Mouse (Mus musculus): ENCODE data around the gene Isyna1.

- TF ChIP-seq CTCF (IDR thresholded peaks at IDR 0.05; ENCODE audit: borderline replicate concordance, insufficient read depth, low read length), result no peak
- TF ChIP-seq POLR2A (IDR thresholded peaks at IDR 0.05; ENCODE audit: low read depth, low read length), result peak; percentile 90
These were observed at the start of gene Isyna1 for GRCm38 (mm10) chr8:70593961-70594609.
